ENCODE assay signal across 23 mouse cellular contexts in genomic region chr9:62096603-62097002, GRCm38 (mm10). TPM values are rescaled to one million over a fixed set of nuclear protein-coding genes. Genes with fewer than 3 reads are reported as not detected.
A peak's percentile ranks its signal among the peaks of the same experiment; 100 is the strongest.
DNase-seq lines count a peak whose midpoint lies in the region; ATAC-seq and TF ChIP-seq lines count a peak whose summit lies in the region.
"Had no signal": no experiment of that assay in that cellular context is flagged by ENCODE, and none has a peak within 500 bp of the region (broad histone marks: within the 10 kb centered on the region; RNA-seq: fewer than 3 reads in every experiment).

No protein-coding gene starts in this region.

- ATAC-seq in liver, embryonic 16.5 days (ENCODE audit: low read depth), result peak; percentile 71; the same call in 1 of the 2 replicates
- no peak for ATAC-seq in liver, embryonic 11.5 days (replicated peaks; ENCODE audit: low FRiP score)
- ATAC-seq: activated CD4-positive, CD25-positive, alpha-beta regulatory T cell, adult 4 months; CD4-positive, CD25-positive, alpha-beta regulatory T cell, adult 4 months; forebrain, embryonic 13.5 days; forebrain, embryonic 15.5 days; Patski had no signal

- H3K27me3 ChIP-seq in liver, adult 2 months (ENCODE audit: control insufficient read depth, insufficient read depth, low read length), result no peaks in the 10 kb centered on the region
- H3K27me3 ChIP-seq in liver, embryonic 16.5 days (ENCODE audit: control insufficient read depth, insufficient read depth, low read depth, low read length), result no peaks in the 10 kb centered on the region
- H3K27me3 ChIP-seq in liver, embryonic 11.5 days (replicated peaks; ENCODE audit: control insufficient read depth, insufficient read depth, low read length), result no peaks in the 10 kb centered on the region
- H3K27me3 ChIP-seq: CH12.LX; embryonic facial prominence, embryonic 12.5 days; forebrain, embryonic 13.5 days; forebrain, embryonic 15.5 days; Patski had no signal

- no peak for TF ChIP-seq CTCF in liver, adult 2 months (IDR thresholded peaks at IDR 0.05; ENCODE audit: low read depth, low read length)

- no peak overlapping the region for H3K4me3 ChIP-seq in liver, adult 2 months (ENCODE audit: insufficient read depth, low read depth, low read length)
- H3K4me3 ChIP-seq in liver, embryonic 16.5 days (ENCODE audit: low read depth, low read length), result no peak overlapping the region
- H3K4me3 ChIP-seq in liver, embryonic 11.5 days (ENCODE audit: low read depth, low read length), result no peak overlapping the region
- H3K4me3 ChIP-seq: embryonic facial prominence, embryonic 10.5 days; embryonic facial prominence, embryonic 12.5 days; forebrain, embryonic 13.5 days; forebrain, embryonic 15.5 days had no signal

- TF ChIP-seq POLR2A in liver, adult 2 months (IDR thresholded peaks at IDR 0.05; ENCODE audit: extremely low read depth, insufficient read depth, low read length), result no peak

- no peaks in the 10 kb centered on the region for H3K36me3 ChIP-seq in liver, adult 2 months (ENCODE audit: control insufficient read depth, insufficient read depth, low read length)
- H3K36me3 ChIP-seq in liver, embryonic 16.5 days (ENCODE audit: control insufficient read depth, insufficient read depth), result no peaks in the 10 kb centered on the region
- no peaks in the 10 kb centered on the region for H3K36me3 ChIP-seq in liver, embryonic 11.5 days (ENCODE audit: control insufficient read depth, insufficient read depth, low read length)
- H3K36me3 ChIP-seq: embryonic facial prominence, embryonic 10.5 days; embryonic facial prominence, embryonic 12.5 days; forebrain, embryonic 15.5 days; G1E had no signal

- H3K9ac ChIP-seq in liver, adult 2 months (ENCODE audit: low read depth, low read length), result no peak overlapping the region
- no peak overlapping the region for H3K9ac ChIP-seq in liver, embryonic 16.5 days (ENCODE audit: low read depth, low read length)
- H3K9ac ChIP-seq in liver, embryonic 11.5 days (ENCODE audit: low read depth, low read length), result no peak overlapping the region
- H3K9ac ChIP-seq: embryonic facial prominence, embryonic 12.5 days; forebrain, embryonic 13.5 days; forebrain, embryonic 15.5 days had no signal

- H3K9me3 ChIP-seq in liver, embryonic 16.5 days (replicated peaks; ENCODE audit: control insufficient read depth, low read length), result no peaks in the 10 kb centered on the region
- H3K9me3 ChIP-seq in liver, embryonic 11.5 days (ENCODE audit: control insufficient read depth, low read length), result no peaks in the 10 kb centered on the region
- H3K9me3 ChIP-seq: embryonic facial prominence, embryonic 10.5 days; embryonic facial prominence, embryonic 12.5 days; forebrain, embryonic 13.5 days; forebrain, embryonic 15.5 days; G1E had no signal

- 33% methylated on average over 1 of the region's 1 CpGs for WGBS in liver, adult 2 months
- WGBS in liver, embryonic 16.5 days (ENCODE audit: insufficient replicate concordance), result 48% methylated on average over 1 of the region's 1 CpGs
- 74% methylated on average over 1 of the region's 1 CpGs for WGBS in liver, embryonic 11.5 days

- peaks cover 7% of the 10 kb centered on the region; the same call in 1 of the 2 replicates for H3K79me2 ChIP-seq in liver, adult 2 months (ENCODE audit: control insufficient read depth, insufficient read depth, low read length)

- H3K4me1 ChIP-seq in liver, adult 2 months (ENCODE audit: control insufficient read depth, insufficient read depth, low read length), result peaks cover 12% of the 10 kb centered on the region
- no peaks in the 10 kb centered on the region for H3K4me1 ChIP-seq in liver, embryonic 16.5 days (ENCODE audit: control insufficient read depth, low read depth, low read length)
- no peaks in the 10 kb centered on the region for H3K4me1 ChIP-seq in liver, embryonic 11.5 days (replicated peaks; ENCODE audit: control insufficient read depth, insufficient read depth, low read length)

- peak; percentile 97 for DNase-seq in liver, adult 2 months (ENCODE audit: extremely low read depth, low read depth, low spot score)
- DNase-seq in liver, result no peak
- DNase-seq in liver, embryonic 11.5 days (ENCODE audit: low spot score), result no peak
- no peak for DNase-seq in natural killer cell, adult 2 months (ENCODE audit: low spot score in 2 of 2)
- DNase-seq: adrenal gland, adult 8-10 months; adrenal gland, postnatal 14 days; adrenal gland, postnatal 36 days; B cell, adult 2 months; cerebellum, adult 11-12 months; cerebellum, adult 2 months; cerebellum, adult 9-10 months; cerebellum, postnatal 10 days; cerebellum, postnatal 25 days had no signal

- H3K27ac ChIP-seq in liver, adult 2 months (replicated peaks; ENCODE audit: insufficient read depth, low read depth, low read length), result peak overlapping the region; percentile 31; the same call in 1 of the 2 replicates
- H3K27ac ChIP-seq in liver, embryonic 16.5 days (ENCODE audit: low read length), result peak overlapping the region; percentile 15; the same call in 1 of the 2 replicates
- no peak overlapping the region for H3K27ac ChIP-seq in liver, embryonic 11.5 days (ENCODE audit: low read depth, low read length)
- H3K27ac ChIP-seq: embryonic facial prominence, embryonic 10.5 days; embryonic facial prominence, embryonic 12.5 days; forebrain, embryonic 13.5 days; forebrain, embryonic 15.5 days had no signal

- peak overlapping the region; percentile 14; the same call in 1 of the 2 replicates for H3K4me2 ChIP-seq in liver, embryonic 16.5 days (ENCODE audit: low read depth, low read length)
- no peak overlapping the region; the same call in 1 of the 2 replicates for H3K4me2 ChIP-seq in liver, embryonic 11.5 days
- H3K4me2 ChIP-seq: embryonic facial prominence, embryonic 12.5 days; forebrain, embryonic 13.5 days; forebrain, embryonic 15.5 days had no signal

RNA-seq across cellular contexts. Expression of gene Glce, which starts 25.9 kb away (rescaled TPM):
- total RNA-seq in liver, adult 2 months (2014; rRNA removed), result 18.3 and 24.3 TPM in 2 replicates
- polyA plus RNA-seq in liver, adult 2 months (2012; rRNA removed), result 3.0 and 4.6 TPM in 2 replicates
- 5.8 and 6.0 TPM in 2 replicates for polyA plus RNA-seq in liver, embryonic 16.5 days (2015; fragmentation: Nextera tagmentation; extraction: Ambion mirVana)
- 13.5 and 13.6 TPM in 2 replicates for polyA plus RNA-seq in liver, embryonic 11.5 days (2014; fragmentation: Nextera tagmentation; extraction: Ambion mirVana)
